Mouse (Mus musculus): Measurements from ENCODE around the gene Dact2.

DNA sequence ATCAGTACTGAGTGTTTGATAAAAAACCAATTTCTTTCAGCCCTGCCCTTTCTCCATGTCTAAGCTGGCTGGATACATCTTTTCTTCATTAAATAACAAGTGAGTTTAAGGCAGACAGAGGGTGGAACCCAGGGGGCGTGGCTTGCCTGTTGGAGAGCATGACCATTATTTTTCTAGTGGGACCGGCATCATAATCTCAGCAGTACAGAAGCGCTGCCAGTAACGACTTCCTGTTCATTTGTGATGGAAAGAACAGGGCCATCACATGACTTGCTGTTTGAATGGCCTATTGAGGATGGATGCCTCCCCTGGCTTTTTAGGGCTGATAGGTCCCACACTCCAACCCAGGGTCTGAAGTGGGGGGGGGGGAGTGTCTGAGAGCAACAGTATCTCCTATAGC lies 4.5 kb downstream of the Dact2 start:
- no peak for TF ChIP-seq NELFE (IDR thresholded peaks at IDR 0.05; ENCODE audit: low read depth, low read length)
- TF ChIP-seq ETS1 (IDR thresholded peaks at IDR 0.05; ENCODE audit: low read depth, low read length), result no peak
- TF ChIP-seq MYB (IDR thresholded peaks at IDR 0.05; ENCODE audit: low read depth, low read length), result no peak
- TF ChIP-seq ZC3H11A (IDR thresholded peaks at IDR 0.05; ENCODE audit: low read depth, low read length), result no peak
- TF ChIP-seq CTCF (IDR thresholded peaks at IDR 0.05 in 2 of 3, conservative IDR thresholded peaks at IDR 0.05 in 1 of 3; ENCODE audit: control insufficient read depth in 1 of 3, insufficient read depth in 1 of 3, low read depth in 2 of 3, low read length in 3 of 3, poor library complexity in 1 of 3, severe bottlenecking in 1 of 3), result no peak
- no peak for TF ChIP-seq ZMIZ1 (IDR thresholded peaks at IDR 0.05; ENCODE audit: low read depth, low read length)
